Mouse (Mus musculus) embryonic fibroblast, embryonic 13.5 days (primary cell): ENCODE results near the gene Oaf. TPM values are rescaled to one million over a fixed set of nuclear protein-coding genes. Genes with fewer than 3 reads are reported as not detected.

Experiments used
- H3K27ac ChIP-seq: 2 replicates; pipeline ENCODE4 v1.5.1; 2012; ENCODE audit warnings: low read length, control low read depth, inconsistent platforms; ENCODE audit not compliant: insufficient read depth
- H3K4me1 ChIP-seq: 2 replicates; pipeline ENCODE4 v1.6.1; 2011; ENCODE audit warnings: low read length; ENCODE audit not compliant: control insufficient read depth, insufficient read depth
- H3K4me3 ChIP-seq: 2 replicates; pipeline ENCODE4 v1.5.1; 2011; ENCODE audit warnings: mild to moderate bottlenecking, control low read depth, low read length; ENCODE audit not compliant: insufficient read depth
- CTCF ChIP-seq: IDR thresholded peaks from 2 replicates; pipeline ENCODE4 v1.5.1; 2011; ENCODE audit warnings: mild to moderate bottlenecking, control low read depth, low read length, moderate library complexity, borderline replicate concordance; ENCODE audit not compliant: insufficient read depth
- POLR2A ChIP-seq: IDR thresholded peaks from 2 replicates; pipeline ENCODE4 v1.6.1; 2011; ENCODE audit warnings: low read depth, mild to moderate bottlenecking, control low read depth, low read length, moderate library complexity
- polyA plus RNA-seq: library from polyadenylated mRNA; stranded (reverse); fragments of >200 nt; gene quantifications from 2 replicates; pipeline ENCODE4 v1.2.4, GENCODE M21; 2011; ENCODE audit warnings: low read depth; ENCODE audit not compliant: missing spikeins, insufficient read length

Oaf gene
- polyA plus RNA-seq, 1 experiment = 147 TPM

DNA sequence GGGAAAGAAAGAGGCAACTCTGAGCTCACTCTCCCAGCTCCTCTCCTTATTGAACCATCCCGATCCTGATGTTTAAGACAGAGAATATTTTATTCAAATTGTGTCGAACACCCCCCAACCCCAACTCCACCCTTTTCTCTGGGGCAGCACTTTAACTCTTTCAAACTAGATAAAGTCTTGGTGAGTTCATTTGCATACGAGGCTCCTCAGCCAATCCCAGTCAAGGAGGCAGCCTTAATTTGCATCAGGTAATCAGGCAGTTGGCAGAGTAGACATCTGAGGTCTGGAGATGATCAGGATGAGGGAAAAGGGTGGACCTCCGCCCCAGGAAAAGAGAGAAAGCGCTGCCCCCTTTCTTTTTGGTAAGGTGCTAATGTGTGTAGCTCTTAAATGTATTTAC, 39.5 kb downstream of the Oaf start:
- H3K4me3 ChIP-seq = no peak overlapping the region
- H3K27ac ChIP-seq = no peak overlapping the region
- no peaks in the 10 kb centered on the region for H3K4me1 ChIP-seq
- TF ChIP-seq POLR2A (no peak), CTCF (no peak)

DNA sequence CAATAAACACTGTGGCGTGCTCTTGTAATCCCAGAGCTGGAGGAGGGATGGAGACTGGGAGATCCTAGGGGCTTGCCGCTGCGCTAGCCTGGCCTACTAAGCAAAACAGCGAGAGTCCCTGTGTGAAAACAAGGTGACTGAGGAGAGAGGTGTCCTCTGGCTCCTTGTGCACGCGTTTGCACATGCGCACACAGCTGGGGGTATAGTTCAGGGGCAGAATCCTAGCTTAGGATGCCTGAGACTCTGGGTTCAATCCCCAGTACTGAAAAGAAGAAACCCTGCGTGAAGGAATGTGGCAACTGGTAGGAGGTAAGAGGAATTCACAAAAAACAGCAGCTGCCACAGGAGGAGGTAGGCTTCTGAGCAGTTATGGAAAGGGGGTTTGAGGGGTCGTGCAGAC, 45.7 kb downstream of the Oaf start:
- Histone ChIP-seq H3K4me3 (no peak overlapping the region), H3K4me1 (no peaks in the 10 kb centered on the region), H3K27ac (no peak overlapping the region)
- TF ChIP-seq POLR2A (no peak), CTCF (no peak)

DNA sequence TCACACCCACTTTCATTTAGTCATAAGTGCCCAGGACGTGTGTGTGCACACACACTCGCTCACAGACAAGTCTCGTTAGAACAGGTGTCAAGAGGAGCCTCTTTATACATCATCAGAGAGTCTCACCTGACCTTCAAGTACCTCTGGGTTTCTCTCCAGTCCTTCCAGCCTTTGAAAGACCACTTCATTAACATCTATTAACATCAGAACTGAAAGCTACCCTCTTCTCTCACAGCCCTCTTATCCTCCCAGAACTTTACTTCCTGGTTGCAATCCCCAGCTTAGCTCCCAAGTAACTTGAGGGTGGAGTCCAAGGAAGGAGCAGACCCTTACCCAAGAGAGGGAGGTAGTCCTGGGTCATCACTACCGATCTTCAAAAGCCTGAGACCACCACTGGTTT, 48.1 kb downstream of the Oaf start:
- Histone ChIP-seq H3K27ac (no peak overlapping the region), H3K4me1 (no peaks in the 10 kb centered on the region), H3K4me3 (no peak overlapping the region)
- TF ChIP-seq POLR2A (no peak), CTCF (no peak)

DNA sequence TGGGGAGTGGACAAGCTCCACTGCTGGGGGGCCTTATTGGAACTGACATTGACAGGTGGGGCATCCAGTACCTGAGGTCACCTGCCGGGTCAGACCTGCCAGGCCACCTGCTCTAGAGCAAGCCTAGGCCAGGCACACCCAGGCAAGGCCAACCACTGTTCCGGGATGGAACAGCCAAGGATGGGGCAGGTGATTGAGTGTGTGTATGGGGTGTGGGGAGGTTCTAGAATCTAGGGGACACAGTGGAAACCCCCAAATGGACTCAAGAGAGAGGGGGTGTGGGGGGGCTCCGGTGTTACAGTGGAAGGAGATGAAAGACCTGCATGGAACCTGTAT, 50.7 kb downstream of the Oaf start:
- no peak overlapping the region for H3K4me3 ChIP-seq
- no peak overlapping the region for H3K27ac ChIP-seq
- H3K4me1 ChIP-seq = no peaks in the 10 kb centered on the region
- TF ChIP-seq CTCF (no peak), POLR2A (no peak)

DNA sequence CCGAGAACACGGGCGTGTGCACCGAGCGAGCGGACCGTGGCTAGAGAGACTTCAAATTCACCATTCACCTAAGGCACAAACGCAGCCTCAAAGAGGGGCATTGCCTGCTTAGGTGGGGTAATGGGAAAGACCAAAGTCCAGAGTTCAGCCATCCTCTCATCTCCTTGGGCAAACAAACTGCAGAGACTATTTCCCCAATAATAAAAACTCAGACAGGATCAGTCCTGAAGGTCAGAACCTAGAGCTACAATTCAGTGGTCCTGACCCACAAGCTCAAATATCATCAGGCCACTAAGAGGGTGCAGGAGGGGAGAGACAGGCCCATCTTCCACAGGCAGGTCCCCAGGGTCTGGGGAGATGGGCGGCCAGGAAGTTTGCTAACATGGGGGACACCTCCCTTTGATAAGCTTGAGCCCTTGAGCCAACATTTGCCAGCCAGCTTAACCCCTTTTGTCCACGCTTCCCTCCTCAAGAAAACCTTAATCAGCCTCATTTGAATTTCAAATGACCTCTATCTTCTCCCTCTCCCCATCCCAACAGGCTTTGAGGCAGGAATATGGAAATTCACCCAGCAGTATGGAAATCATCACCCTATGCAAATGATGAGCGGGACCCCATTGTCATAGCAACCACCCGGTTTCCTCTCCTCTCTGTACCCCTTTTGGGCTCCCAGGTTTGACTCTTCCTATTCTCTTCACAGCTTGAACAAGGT, 51.2 kb downstream of the Oaf start:
- no peak overlapping the region for H3K27ac ChIP-seq
- no peak for TF ChIP-seq POLR2A
- TF ChIP-seq CTCF = no peak
- H3K4me1 ChIP-seq = no peaks in the 10 kb centered on the region
- no peak overlapping the region for H3K4me3 ChIP-seq

DNA sequence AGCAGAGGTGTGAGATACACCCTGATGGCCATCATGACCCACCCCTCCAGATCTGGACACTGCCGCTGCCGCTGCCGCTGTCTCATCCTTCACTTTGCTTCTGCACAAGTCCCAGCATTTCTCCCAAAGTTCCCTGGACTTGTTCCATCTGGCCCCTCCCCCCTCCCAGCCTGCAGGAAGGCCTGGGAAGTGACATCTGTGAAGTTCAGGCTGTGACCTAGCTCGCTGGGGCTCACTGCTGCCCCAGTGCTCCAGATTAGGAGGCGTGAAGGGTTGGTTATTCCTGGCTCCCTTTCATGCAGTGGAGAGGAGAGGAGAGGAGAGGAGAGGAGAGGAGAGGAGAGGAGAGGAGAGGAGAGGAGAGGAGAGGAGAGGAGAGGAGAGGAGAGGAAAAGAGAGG, 60.1 kb downstream of the Oaf start:
- H3K27ac ChIP-seq = no peak overlapping the region
- no peak overlapping the region for H3K4me3 ChIP-seq
- H3K4me1 ChIP-seq = no peaks in the 10 kb centered on the region
- TF ChIP-seq CTCF (no peak), POLR2A (no peak)

DNA sequence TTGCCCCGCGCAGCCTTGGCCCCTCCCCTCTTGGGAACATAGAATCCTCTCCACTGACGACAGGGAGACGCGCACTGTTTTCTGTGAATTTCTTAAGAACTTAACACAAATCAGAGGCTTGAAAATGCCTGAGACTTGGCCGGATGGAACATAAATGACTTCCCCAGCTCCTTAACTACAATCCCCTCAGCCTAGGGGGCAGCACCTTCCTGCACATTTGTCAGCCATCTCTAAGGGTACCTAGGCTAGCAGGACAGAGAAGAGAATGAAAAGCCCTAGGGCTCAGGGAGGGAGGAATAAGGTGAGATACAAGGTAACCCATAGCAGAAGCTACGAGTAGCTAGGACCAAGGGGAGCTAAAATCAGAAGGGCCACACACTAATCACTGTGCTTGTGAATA, 61.5 kb downstream of the Oaf start:
- Histone ChIP-seq H3K4me3 (no peak overlapping the region), H3K4me1 (no peaks in the 10 kb centered on the region), H3K27ac (no peak overlapping the region)
- TF ChIP-seq CTCF (no peak), POLR2A (no peak)

Other genes starting within 250 kb of the Oaf start
- 56.1 and 56.6 TPM in 2 replicates for gene Arhgef12, start 132.7 kb downstream of the Oaf start, polyA plus RNA-seq
- 5.5 and 6.6 TPM in 2 replicates for gene Tmem136, start 123.3 kb downstream of the Oaf start, polyA plus RNA-seq
- not detected in 2 replicates for gene Pou2f3, start 29.5 kb downstream of the Oaf start, polyA plus RNA-seq
- not detected in 2 replicates for gene Trim29, start 70.9 kb upstream of the Oaf start, polyA plus RNA-seq